Mouse (Mus musculus) liver, postnatal 0 days (tissue): ENCODE results near the gene Cd79b. TPM values are rescaled to one million over a fixed set of nuclear protein-coding genes. Genes with fewer than 3 reads are reported as not detected.

Experiments
- ATAC-seq: fragments of 200-750 bp; cut with Nextera tagmentation; 2 replicates; pipeline ENCODE4 v1.8.0; 2017; ENCODE audit warnings: mild to moderate bottlenecking, moderate library complexity
- DNase-seq: peaks from one replicate; pipeline ENCODE4 v3.0.0-alpha.2; 2016
- H3K27ac ChIP-seq: fragments of 300-500 bp; sonication (generic); 2 replicates; pipeline ENCODE4 v1.5.1; 2014; ENCODE audit warnings: antibody characterized with exemption, moderate library complexity, mild to moderate bottlenecking, low read depth
- H3K27me3 ChIP-seq: fragments of 300-500 bp; sonication (generic); 2 replicates; pipeline ENCODE4 v1.6.1; 2014; ENCODE audit warnings: low read length, control low read depth, mixed read lengths; ENCODE audit not compliant: insufficient read depth
- H3K36me3 ChIP-seq: fragments of 300-500 bp; sonication (generic); replicated peaks from 2 replicates; pipeline ENCODE4 v1.6.1; 2014; ENCODE audit warnings: mild to moderate bottlenecking, control low read depth, low read length, moderate library complexity, mixed read lengths; ENCODE audit not compliant: insufficient read depth
- H3K4me1 ChIP-seq: fragments of 300-500 bp; sonication (generic); 2 replicates; pipeline ENCODE4 v1.6.1; 2014; ENCODE audit warnings: antibody characterized with exemption, mild to moderate bottlenecking, control low read depth; ENCODE audit not compliant: insufficient read depth
- H3K4me2 ChIP-seq: fragments of 300-500 bp; sonication (generic); 2 replicates; pipeline ENCODE4 v1.6.1; 2014; ENCODE audit warnings: low read depth, mild to moderate bottlenecking, low read length, moderate library complexity, mixed read lengths
- H3K4me3 ChIP-seq: fragments of 300-500 bp; sonication (generic); 2 replicates; pipeline ENCODE4 v1.5.1; 2014; ENCODE audit warnings: low read depth, low read length
- H3K9ac ChIP-seq: fragments of 300-500 bp; sonication (generic); replicated peaks from 2 replicates; pipeline ENCODE4 v1.6.1; 2014; ENCODE audit warnings: mild to moderate bottlenecking, moderate library complexity
- H3K9me3 ChIP-seq: fragments of 300-500 bp; sonication (generic); 2 replicates; pipeline ENCODE4 v1.6.1; 2016; ENCODE audit warnings: mild to moderate bottlenecking, control low read depth, low read length, mixed read lengths
- CTCF ChIP-seq: sonication (generic); IDR thresholded peaks from 2 replicates; pipeline ENCODE4 v1.5.1; 2016; ENCODE audit warnings: antibody characterized with exemption, low read depth
- EP300 ChIP-seq: IDR thresholded peaks from 2 replicates; pipeline ENCODE4 v1.6.1; 2016; ENCODE audit warnings: antibody characterized with exemption, low read depth, mild to moderate bottlenecking
- WGBS: fragments of 180-500 bp; shearing (Covaris S2); extraction: QIAGEN DNeasy Blood & Tissue Kit; methylation state at CpG from one replicate; pipeline ENCODE4 v1.1.7; 2014; ENCODE audit not compliant: insufficient replicate concordance; 5-methylcytosine and 5-hydroxymethylcytosine counted together
- polyA plus RNA-seq: library from polyadenylated mRNA; unstranded; fragments of >200 nt; fragmentation: Nextera tagmentation; extraction: Ambion mirVana; gene quantifications from 2 replicates; pipeline ENCODE4 v1.2.1, GENCODE M21; 2015

Gene Cd79b
- polyA plus RNA-seq, 1 experiment from 2014 or later = 34.8 TPM

DNA sequence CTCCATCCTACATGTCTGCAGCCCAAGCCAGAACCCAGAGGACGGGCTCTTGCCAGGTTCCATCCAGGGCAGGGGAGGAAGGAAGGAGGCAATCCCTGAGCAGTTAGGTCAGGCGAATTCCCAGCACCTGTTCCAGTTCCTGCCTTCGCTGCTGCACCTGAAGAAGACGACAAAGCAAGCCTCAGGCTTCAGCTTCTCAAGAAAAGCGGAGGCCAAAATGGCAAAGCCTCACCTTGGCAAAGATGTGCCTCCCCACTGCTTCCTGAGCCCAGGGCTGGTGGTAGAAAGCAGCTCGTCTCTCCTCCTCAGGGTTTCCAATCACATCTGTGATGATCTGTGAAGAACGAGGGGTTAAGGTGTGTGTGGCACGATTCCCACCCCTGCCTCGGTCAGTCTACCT lies 50.6 kb downstream of the Cd79b start:
- Histone ChIP-seq H3K4me1 (peaks cover 15% of the 10 kb centered on the region), H3K9ac (no peak overlapping the region), H3K36me3 (peaks cover 73% of the 10 kb centered on the region), H3K9me3 (no peaks in the 10 kb centered on the region), H3K4me3 (no peak overlapping the region), H3K27me3 (no peaks in the 10 kb centered on the region), H3K4me2 (no peak overlapping the region), H3K27ac (no peak overlapping the region)
- DNase-seq (no peak), ATAC-seq (no peak)
- TF ChIP-seq EP300 = no peak
- TF ChIP-seq CTCF = no peak
- WGBS = 80% methylated on average over 9 of the region's 9 CpGs

Other genes starting within 250 kb of the Cd79b start
- gene Taco1, start 248.7 kb downstream of the Cd79b start, polyA plus RNA-seq = 5.5 and 5.6 TPM in 2 replicates
- 4.6 and 4.7 TPM in 2 replicates for gene Map3k3, start 230.1 kb downstream of the Cd79b start, polyA plus RNA-seq
- not detected in 2 replicates for gene Gm10840, start 153.9 kb downstream of the Cd79b start, polyA plus RNA-seq
- 77.5 and 77.7 TPM in 2 replicates for gene Limd2, start 153.9 kb downstream of the Cd79b start, polyA plus RNA-seq
- gene Strada, start 112.6 kb downstream of the Cd79b start, polyA plus RNA-seq = 4.6 and 4.9 TPM in 2 replicates
- gene Ccdc47, start 98.4 kb downstream of the Cd79b start, polyA plus RNA-seq = 33.4 and 34.6 TPM in 2 replicates
- 15.9 and 17.8 TPM in 2 replicates for gene Ddx42, start 97.8 kb downstream of the Cd79b start, polyA plus RNA-seq
- gene Ftsj3, start 58.7 kb downstream of the Cd79b start, polyA plus RNA-seq = 21.9 and 22.5 TPM in 2 replicates
- gene Psmc5, start 58.6 kb downstream of the Cd79b start, polyA plus RNA-seq = 87.0 and 88.8 TPM in 2 replicates
- 16.4 and 19.5 TPM in 2 replicates for gene Smarcd2, start 41.8 kb downstream of the Cd79b start, polyA plus RNA-seq
- gene Tcam1, start 38.1 kb downstream of the Cd79b start, polyA plus RNA-seq = 0.07 and 0.09 TPM in 2 replicates
- 0.13 and 0.21 TPM in 2 replicates for gene Gh, start 12.9 kb downstream of the Cd79b start, polyA plus RNA-seq
- 0.04 and 0.06 TPM in 2 replicates for gene Scn4a, start 38.5 kb upstream of the Cd79b start, polyA plus RNA-seq
- gene Prr29, start 50.7 kb upstream of the Cd79b start, polyA plus RNA-seq = not detected in 2 replicates
- gene Icam2, start 73.3 kb upstream of the Cd79b start, polyA plus RNA-seq = 11.4 and 12.6 TPM in 2 replicates
- 1.9 and 2.9 TPM in 2 replicates for gene Ern1, start 173.1 kb upstream of the Cd79b start, polyA plus RNA-seq